Mouse (Mus musculus) liver, adult 2 months (tissue): Measurements from ENCODE around the gene Tnfrsf22. TPM values are rescaled to one million over a fixed set of nuclear protein-coding genes. Genes with fewer than 3 reads are reported as not detected.

Experiments
- DNase-seq: peaks from one replicate; pipeline ENCODE4 v3.0.0-alpha.2; 2011; ENCODE audit warnings: low read depth, low spot score; ENCODE audit errors: extremely low read depth
- H3K27ac ChIP-seq: fragments of 200-500 bp; replicated peaks from 2 replicates; pipeline ENCODE4 v1.5.1; 2012; ENCODE audit warnings: low read depth, mild to moderate bottlenecking, control low read depth, inconsistent platforms, low read length; ENCODE audit not compliant: insufficient read depth
- H3K27me3 ChIP-seq: fragments of 200-500 bp; 2 replicates; pipeline ENCODE4 v1.6.1; 2012; ENCODE audit warnings: mild to moderate bottlenecking, moderate library complexity, low read length, inconsistent platforms; ENCODE audit not compliant: control insufficient read depth, insufficient read depth
- H3K36me3 ChIP-seq: fragments of 200-500 bp; 2 replicates; pipeline ENCODE4 v1.6.1; 2012; ENCODE audit warnings: low read length, inconsistent platforms; ENCODE audit not compliant: control insufficient read depth, insufficient read depth
- H3K4me1 ChIP-seq: fragments of 200-500 bp; 2 replicates; pipeline ENCODE4 v1.6.1; 2011; ENCODE audit warnings: low read length; ENCODE audit not compliant: control insufficient read depth, insufficient read depth
- H3K4me3 ChIP-seq: fragments of 200-500 bp; 2 replicates; pipeline ENCODE4 v1.5.1; 2011; ENCODE audit warnings: low read depth, mild to moderate bottlenecking, control low read depth, low read length, moderate library complexity; ENCODE audit not compliant: insufficient read depth
- H3K79me2 ChIP-seq: fragments of 200-500 bp; 2 replicates; pipeline ENCODE4 v1.6.1; 2012; ENCODE audit warnings: inconsistent platforms, mild to moderate bottlenecking, low read length, moderate library complexity; ENCODE audit not compliant: control insufficient read depth, insufficient read depth
- H3K9ac ChIP-seq: fragments of 200-500 bp; 2 replicates; pipeline ENCODE4 v1.6.1; 2012; ENCODE audit warnings: low read depth, mild to moderate bottlenecking, control low read depth, inconsistent platforms, low read length
- CTCF ChIP-seq: fragments of 200-500 bp; IDR thresholded peaks from 2 replicates; pipeline ENCODE4 v1.5.1; 2011; ENCODE audit warnings: low read depth, low read length, control low read depth
- POLR2A ChIP-seq: fragments of 200-500 bp; IDR thresholded peaks from 2 replicates; pipeline ENCODE4 v1.6.1; 2011; ENCODE audit warnings: low read length, control low read depth; ENCODE audit not compliant: insufficient read depth; ENCODE audit errors: extremely low read depth
- WGBS: fragments of 180-500 bp; shearing (Covaris S2); methylation state at CpG from one replicate; pipeline ENCODE4 v1.1.7; 2018; 5-methylcytosine and 5-hydroxymethylcytosine counted together
- polyA plus RNA-seq: library from polyadenylated mRNA; depleted of rRNA; stranded (reverse); fragments of >200 nt; gene quantifications from 2 replicates; pipeline ENCODE4 v1.2.3, GENCODE M21; 2012
- total RNA-seq: library from RNA; depleted of rRNA; stranded (reverse); fragments of >200 nt; gene quantifications from 2 replicates; pipeline ENCODE4 v1.2.3, GENCODE M21; 2014

The Tnfrsf22 gene
- total and polyA plus RNA-seq, 2 experiments = 0.37 to 0.93 TPM

- 0 out of 2 replicates have a peak overlapping the region, but pooled peaks have one; percentile 27 for H3K27ac ChIP-seq
- no peak overlapping the region for H3K4me3 ChIP-seq
- no peak for DNase-seq
- TF ChIP-seq CTCF = no peak
- no peak for TF ChIP-seq POLR2A
- no peaks in the 10 kb centered on the region; the same call in 1 of the 2 replicates for H3K4me1 ChIP-seq
- no peaks in the 10 kb centered on the region for H3K27me3 ChIP-seq
- WGBS = 67% methylated on average over 5 of the region's 5 CpGs
- no peaks in the 10 kb centered on the region for H3K36me3 ChIP-seq
- H3K9ac ChIP-seq = no peak overlapping the region
- no peaks in the 10 kb centered on the region for H3K79me2 ChIP-seq
Measured at GRCm38 (mm10) chr7:143625151-143625550, 24.3 kb downstream of the Tnfrsf22 start.

- 68% methylated on average over 3 of the region's 3 CpGs for WGBS
- Histone ChIP-seq H3K79me2 (no peaks in the 10 kb centered on the region), H3K4me3 (no peak overlapping the region), H3K36me3 (no peaks in the 10 kb centered on the region), H3K9ac (no peak overlapping the region), H3K27ac (no peak overlapping the region; the same call in 1 of the 2 replicates), H3K4me1 (no peaks in the 10 kb centered on the region; the same call in 1 of the 2 replicates), H3K27me3 (no peaks in the 10 kb centered on the region)
- TF ChIP-seq CTCF (no peak), POLR2A (no peak)
- no peak for DNase-seq
Measured at GRCm38 (mm10) chr7:143624561-143624960, 24.9 kb downstream of the Tnfrsf22 start.

GRCm38 (mm10) chr7:143620951-143621350 is 28.5 kb downstream of the Tnfrsf22 start:
- Histone ChIP-seq H3K27me3 (no peaks in the 10 kb centered on the region), H3K4me3 (no peak overlapping the region), H3K9ac (no peak overlapping the region), H3K79me2 (no peaks in the 10 kb centered on the region), H3K4me1 (no peaks in the 10 kb centered on the region; the same call in 1 of the 2 replicates), H3K27ac (no peak overlapping the region), H3K36me3 (no peaks in the 10 kb centered on the region)
- no peak for DNase-seq
- WGBS = 24% methylated on average over 1 of the region's 1 CpGs
- TF ChIP-seq CTCF (no peak), POLR2A (no peak)

GRCm38 (mm10) chr7:143614404-143615135 is 34.9 kb downstream of the Tnfrsf22 start:
- peak; percentile 14 for DNase-seq
- Histone ChIP-seq H3K9ac (no peak overlapping the region), H3K79me2 (no peaks in the 10 kb centered on the region), H3K27me3 (no peaks in the 10 kb centered on the region), H3K4me3 (no peak overlapping the region), H3K4me1 (no peaks in the 10 kb centered on the region), H3K27ac (peak overlapping the region; percentile 42), H3K36me3 (no peaks in the 10 kb centered on the region)
- 55% methylated on average over 9 of the region's 9 CpGs for WGBS
- TF ChIP-seq POLR2A = no peak
- no peak for TF ChIP-seq CTCF

GRCm38 (mm10) chr7:143612215-143612614 is 37.2 kb downstream of the Tnfrsf22 start:
- Histone ChIP-seq H3K4me3 (no peak overlapping the region), H3K79me2 (no peaks in the 10 kb centered on the region), H3K4me1 (no peaks in the 10 kb centered on the region), H3K27ac (no peak overlapping the region), H3K27me3 (no peaks in the 10 kb centered on the region), H3K9ac (no peak overlapping the region), H3K36me3 (no peaks in the 10 kb centered on the region)
- 69% methylated on average over 3 of the region's 3 CpGs for WGBS
- DNase-seq = no peak
- TF ChIP-seq POLR2A = no peak
- TF ChIP-seq CTCF = peak; percentile 49; the same call in 1 of the 2 replicates

GRCm38 (mm10) chr7:143605321-143605720 is 44.1 kb downstream of the Tnfrsf22 start:
- WGBS = 73% methylated on average over 3 of the region's 3 CpGs

More at GRCm38 (mm10) chr7:143605321-143605720, 44.1 kb downstream of the Tnfrsf22 start:
- Histone ChIP-seq H3K36me3 (no peaks in the 10 kb centered on the region), H3K9ac (no peak overlapping the region), H3K79me2 (no peaks in the 10 kb centered on the region), H3K4me1 (peaks cover 6% of the 10 kb centered on the region), H3K27me3 (no peaks in the 10 kb centered on the region), H3K4me3 (no peak overlapping the region), H3K27ac (peak overlapping the region; percentile 38; the same call in 1 of the 2 replicates)
- peak; percentile 14 for DNase-seq
- TF ChIP-seq CTCF (no peak), POLR2A (no peak)
